Mouse (Mus musculus) heart, adult 18-20 months (tissue): ENCODE measurements around the gene Ssh1. TPM values are rescaled to one million over a fixed set of nuclear protein-coding genes. Genes with fewer than 3 reads are reported as not detected.
A peak's percentile ranks its signal among the peaks of the same experiment; 100 is the strongest.

Experiments
- DNase-seq, 2 experiments: peaks; one replicate each; pipeline ENCODE4 v3.0.0; 2021 to 2022; ENCODE audit warnings: mixed read lengths in 1 of 2
- long read RNA-seq, 2 experiments: library from polyadenylated mRNA; stranded (forward); transcript quantifications; one replicate each; pipeline ENCODE4 v2.0.0; 2021
- total RNA-seq, 2 experiments: library from RNA; stranded (reverse); gene quantifications; 2 replicates each; pipeline ENCODE4 v1.2.3; 2021

Gene Ssh1
- total RNA-seq, result 10 to 100 TPM; 13.5 to 13.6 TPM
- long read RNA-seq, experiment 1, partial matches to known transcripts, result 2 of 8 reads
- long read RNA-seq, experiment 1, other reads (novel, unspliced or antisense), result 6 of 8 reads
- long read RNA-seq, experiment 2, full-length matches to known transcripts, result 1 of 4 reads
- long read RNA-seq, experiment 2, partial matches to known transcripts, result 1 of 4 reads
- long read RNA-seq, experiment 2, other reads (novel, unspliced or antisense), result 2 of 4 reads

DNA sequence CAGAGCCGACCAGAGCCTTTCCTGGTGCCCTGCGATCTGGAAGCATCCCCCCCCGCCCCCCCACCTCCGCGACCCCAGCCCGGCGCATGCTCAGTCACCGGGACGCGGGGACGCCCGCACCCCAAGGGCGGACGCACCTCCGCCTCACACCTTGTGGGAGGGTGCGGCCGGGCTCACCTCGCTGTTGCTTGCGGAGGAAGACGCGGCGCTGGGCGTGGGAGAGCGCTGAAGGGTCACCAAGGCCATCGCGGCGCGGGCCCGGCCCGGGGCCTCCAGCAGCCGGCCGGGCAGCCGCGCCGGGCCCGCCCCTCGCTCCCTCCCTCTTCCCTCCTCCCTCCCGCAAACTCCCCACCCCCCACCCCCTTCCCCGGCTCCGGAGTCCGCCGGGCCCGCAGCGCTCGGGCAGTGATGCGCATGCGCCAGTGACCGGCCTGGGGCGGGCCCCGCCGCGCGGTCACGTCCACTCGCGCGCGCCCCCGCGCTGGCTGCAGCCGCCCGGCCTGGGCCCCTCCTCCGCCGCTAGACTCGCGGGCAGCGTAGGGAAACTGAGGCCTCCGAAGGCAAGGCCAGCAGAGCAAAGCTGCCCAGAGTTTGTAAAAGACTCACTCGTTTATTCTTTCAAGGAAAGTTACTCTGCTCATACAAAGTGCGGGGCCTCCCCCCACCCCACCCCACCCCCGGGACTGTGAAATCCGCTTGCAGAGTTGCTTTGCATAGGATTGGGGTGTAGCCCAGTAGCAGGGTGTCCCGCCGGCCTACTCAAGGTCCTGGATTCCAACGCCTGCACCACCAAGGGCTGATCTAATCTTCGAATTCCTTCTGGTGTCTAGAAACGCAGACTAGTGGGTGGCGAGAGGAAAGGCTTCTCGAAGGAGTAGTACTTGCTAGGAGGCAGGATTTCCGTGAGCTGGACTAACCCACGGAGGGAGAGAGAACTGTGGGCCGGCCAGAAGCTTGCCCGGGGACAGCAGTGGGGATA lies at the start of gene Ssh1:
Ssh1 (minus strand) TSS at position 408 of the 979 bp plus-strand sequence.
- DNase-seq, result peak; percentile 91 to 95

- DNase-seq, result peak; percentile 9 to 17
Measured at GRCm38 (mm10) chr5:114041327-114041930, 47.7 kb upstream of the Ssh1 start.

DNA sequence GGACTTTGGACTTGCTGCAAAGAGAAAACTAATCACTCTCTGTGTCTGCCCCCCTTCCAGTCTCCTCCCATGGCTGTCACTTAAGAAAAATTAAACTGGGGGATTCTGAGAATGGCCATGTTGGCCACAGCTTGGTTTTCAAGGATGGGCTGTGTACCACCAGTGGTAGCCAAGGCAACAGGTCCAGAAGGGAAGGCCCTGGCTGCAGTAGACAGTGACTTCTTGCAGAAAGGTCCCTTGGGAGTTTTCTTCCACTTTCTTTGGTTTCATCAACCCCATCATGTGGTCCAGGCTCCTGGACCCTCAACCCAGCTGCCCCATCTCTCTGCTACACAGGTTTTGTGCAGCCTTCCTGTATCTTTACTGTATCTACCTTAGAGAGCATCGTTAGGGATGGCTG lies 47.2 kb upstream of the Ssh1 start:
- no peak for DNase-seq

GRCm38 (mm10) chr5:114040508-114040907 lies 46.8 kb upstream of the Ssh1 start:
- DNase-seq, result no peak

DNA sequence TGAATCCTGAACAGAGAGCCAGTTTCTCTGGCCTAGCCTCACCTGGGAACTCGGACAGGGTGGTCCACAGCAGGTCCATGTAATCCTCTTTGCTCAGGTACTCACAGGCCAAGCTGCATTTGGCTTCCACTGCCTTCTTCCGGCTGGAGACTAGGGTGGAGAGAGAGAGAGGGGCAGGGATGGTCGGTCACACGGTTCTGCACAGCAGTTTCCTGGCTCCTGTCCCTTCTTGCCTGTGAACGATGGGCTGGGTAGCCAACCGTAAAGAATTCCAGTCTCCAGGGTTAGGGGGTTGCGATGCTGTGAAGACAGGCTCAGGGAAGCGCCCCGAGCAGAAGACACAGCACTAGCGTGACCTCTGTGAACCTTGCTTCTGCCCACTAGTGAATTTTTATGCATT lies 41.4 kb upstream of the Ssh1 start:
- DNase-seq, result no peak

DNA sequence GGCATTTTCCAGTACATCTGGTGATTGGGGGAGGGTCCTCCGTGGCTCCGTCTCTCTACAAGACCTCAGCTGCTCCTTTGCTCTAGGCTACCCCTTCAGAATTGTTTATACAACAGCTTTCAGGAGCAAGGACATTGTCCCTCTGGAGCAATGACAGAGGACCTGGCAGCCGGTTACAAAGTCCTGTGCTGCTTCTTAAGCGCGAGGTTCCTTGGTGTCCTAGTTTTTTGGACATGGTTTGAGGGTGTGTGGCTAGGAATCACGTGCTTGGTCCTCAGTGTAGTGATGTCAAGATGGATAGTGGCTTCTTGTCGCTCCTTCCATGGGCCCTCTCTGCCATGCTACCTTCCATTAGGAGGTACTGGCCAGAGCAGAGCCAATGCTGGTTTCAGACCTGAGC lies 40.7 kb upstream of the Ssh1 start:
- DNase-seq, result no peak

- no peak for DNase-seq
Measured at GRCm38 (mm10) chr5:114032161-114032763, 38.6 kb upstream of the Ssh1 start.

GRCm38 (mm10) chr5:114030652-114031051 lies 37.0 kb upstream of the Ssh1 start:
- no peak for DNase-seq

DNA sequence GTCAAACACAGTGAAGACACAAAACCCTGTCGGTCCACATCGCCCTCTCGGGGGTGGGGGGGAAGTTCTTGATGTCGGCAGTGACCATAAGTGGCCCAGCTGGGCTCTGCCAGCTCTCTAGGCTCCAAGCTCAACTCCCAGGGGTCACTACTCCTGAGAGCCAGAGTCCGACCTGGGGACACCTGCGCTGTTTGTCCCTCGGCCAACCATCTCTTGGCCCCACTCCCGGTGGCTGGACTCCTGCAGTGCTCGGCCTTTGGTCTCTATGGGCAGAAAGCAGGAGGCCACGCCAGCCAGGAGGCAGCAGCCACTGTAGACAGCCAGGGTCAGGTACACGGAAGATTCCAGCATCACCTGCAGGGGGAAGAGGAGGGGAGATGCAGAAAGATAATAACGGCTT lies 34.4 kb upstream of the Ssh1 start:
- no peak for DNase-seq

DNA sequence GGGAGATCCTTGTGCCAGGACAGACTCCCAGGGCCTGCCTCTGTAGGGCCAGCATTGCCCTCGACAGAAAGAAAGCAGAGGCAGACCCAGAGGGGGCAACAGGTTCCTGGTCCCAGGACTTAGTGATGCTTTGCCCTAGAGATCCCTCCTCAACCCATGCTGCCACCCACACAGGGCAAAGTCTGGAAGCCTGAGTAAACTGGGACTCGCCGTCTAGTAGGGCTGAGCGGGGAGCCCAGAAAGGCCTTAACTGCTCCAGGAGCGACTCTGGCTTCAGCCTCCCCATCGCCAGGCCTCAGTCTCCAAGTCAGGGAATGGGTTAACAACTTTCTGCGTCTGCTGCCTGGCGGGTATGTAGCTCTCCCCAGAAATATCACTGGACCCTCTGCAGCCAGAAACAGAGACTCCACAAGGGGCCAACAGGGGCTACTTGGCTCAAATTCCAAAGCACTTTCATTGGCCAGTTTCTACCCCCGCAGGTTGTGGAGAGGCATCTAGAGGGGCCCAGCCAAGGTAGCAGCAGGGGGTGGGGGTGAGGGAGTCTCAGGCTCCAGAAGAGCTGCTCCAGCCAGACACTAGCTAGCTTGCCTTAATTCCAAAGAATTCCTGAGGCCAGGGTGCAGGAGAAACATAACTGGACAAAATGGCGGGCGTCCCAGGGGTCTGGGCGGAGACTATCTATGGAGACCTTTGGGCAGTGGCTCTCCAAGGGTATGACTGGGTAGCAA lies 33.7 kb upstream of the Ssh1 start:
- no peak for DNase-seq

GRCm38 (mm10) chr5:114024885-114025284 lies 31.2 kb upstream of the Ssh1 start:
- DNase-seq, result no peak

GRCm38 (mm10) chr5:114024390-114024789 lies 30.7 kb upstream of the Ssh1 start:
- DNase-seq, result no peak

- no peak for DNase-seq
Measured at GRCm38 (mm10) chr5:114015121-114015520, 21.4 kb upstream of the Ssh1 start.

- no peak for DNase-seq
Measured at GRCm38 (mm10) chr5:114009049-114009448, 15.4 kb upstream of the Ssh1 start.

DNA sequence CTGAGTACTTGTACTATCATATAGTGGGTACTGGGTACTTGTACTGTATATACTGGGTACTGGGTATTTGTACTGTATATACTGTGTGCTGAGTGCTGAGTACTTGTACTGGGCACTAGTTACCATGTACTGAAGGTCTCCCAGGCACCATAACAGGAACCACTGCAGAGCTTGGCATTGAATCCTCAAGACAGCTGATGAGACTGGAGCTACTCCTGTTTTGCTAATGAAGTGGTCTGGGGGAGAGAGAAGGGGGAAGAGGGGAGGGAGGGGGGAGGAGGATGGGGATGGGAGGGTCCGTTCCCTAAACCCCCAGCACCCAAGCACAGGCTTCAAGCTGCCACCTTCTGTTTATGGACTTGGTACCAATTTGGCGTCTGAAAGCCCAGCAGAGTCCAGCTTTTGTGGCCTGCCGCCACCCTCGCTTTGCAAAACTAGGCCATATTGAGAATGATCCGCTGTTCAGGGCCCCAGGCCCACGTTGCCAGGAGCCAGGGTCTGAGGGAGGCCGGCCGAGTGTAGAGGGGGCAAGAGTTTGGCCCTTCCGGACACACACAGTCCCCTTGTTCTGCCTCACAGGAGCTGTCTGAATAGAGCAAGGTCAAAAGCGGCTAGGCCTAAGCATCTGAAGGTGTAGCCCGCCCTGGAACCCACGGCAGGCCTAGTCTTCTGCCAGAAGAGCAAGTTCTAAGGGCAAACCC lies 14.2 kb upstream of the Ssh1 start:
- DNase-seq, result no peak

DNA sequence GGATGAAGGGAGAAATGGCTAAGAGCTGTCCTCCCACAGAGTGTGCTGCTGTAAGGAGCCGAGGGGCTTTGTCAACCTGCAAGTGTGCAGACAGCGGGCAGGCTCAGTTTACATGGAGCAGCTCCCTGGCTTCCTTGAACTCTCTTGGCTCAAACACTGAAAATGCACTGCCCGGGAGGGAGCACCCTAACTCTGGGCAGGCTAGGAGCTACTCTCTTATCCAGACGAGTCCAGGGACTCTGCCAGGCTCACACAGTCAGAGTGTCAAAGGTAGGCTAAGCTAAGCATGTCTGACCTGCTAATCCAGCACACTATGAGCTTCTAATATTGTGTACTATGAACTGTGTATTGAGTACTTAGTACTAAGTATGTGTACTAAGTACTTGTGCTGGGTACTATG lies 13.3 kb upstream of the Ssh1 start:
- no peak for DNase-seq

GRCm38 (mm10) chr5:114005100-114005499 lies 11.4 kb upstream of the Ssh1 start:
- DNase-seq, result no peak

- DNase-seq, result no peak
Measured at GRCm38 (mm10) chr5:114004573-114004972, 10.9 kb upstream of the Ssh1 start.

DNA sequence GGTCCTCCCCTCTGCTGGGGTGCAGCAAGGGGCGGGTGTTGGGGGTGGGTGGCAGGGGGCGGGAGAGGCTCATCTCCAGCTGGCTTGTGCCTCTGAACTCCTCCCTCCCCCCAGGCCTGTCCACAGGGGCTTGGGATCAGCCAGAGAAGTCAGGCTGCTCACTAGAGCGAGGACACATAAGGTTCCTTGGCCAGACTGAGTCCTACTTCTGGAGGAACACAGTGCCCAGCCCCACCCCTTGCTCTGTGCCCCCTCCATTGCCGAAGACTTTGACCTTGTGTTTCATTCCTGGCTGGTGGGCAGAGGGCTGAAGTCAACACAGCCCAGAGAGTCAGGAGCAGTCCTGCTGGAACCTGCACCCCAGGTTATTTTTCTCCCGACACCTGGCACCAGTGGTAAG lies 9.8 kb upstream of the Ssh1 start, which contains the start of gene Dao:
Dao (plus strand) TSS at position 162 of the 400 bp plus-strand sequence.
- DNase-seq, result no peak

DNA sequence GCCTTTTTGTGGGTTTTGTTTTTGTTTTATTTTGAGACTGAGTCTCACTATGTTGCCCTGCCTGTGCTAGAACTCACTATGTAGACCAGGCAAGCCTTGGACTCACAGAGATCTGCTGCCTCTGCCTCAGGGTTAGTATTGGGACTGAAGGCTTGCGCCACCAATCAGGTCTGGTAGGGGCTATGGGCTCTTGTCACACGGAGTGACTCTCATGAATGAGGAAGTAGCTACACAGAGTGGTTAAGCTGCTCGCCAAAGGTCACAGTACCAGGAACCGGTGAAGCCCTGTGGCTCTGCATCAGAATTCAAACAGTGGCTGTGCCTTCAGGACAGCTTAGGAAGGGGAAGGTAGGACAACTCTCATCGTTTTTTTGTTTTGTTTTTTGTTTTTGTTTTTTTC lies 5.7 kb upstream of the Ssh1 start:
- no peak for DNase-seq

DNA sequence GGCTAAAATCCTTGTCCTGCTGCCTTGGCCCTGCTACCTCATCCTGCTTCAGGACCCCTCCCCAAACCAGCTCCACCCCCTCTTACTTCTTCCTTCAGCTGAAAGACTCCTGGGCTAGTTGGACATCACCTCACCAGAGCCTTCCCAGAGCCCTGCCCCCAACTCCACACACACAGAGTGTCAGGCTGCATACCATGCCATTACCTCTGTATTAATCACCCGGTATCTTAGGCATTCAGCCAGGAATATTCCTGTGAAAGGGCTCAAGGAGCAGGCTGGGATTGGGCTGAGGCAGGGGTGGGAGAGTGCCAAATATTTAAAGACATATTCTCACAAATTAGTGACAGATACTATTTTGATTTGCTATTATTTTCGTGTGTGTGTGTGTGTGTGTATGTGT lies 2.8 kb upstream of the Ssh1 start:
- DNase-seq, result no peak
